Mouse (Mus musculus) T-cell, adult 66 days (primary cell): Measurements from ENCODE around the gene Slfn2. TPM values are rescaled to one million over a fixed set of nuclear protein-coding genes. Genes with fewer than 3 reads are reported as not detected.

Experiments
- total RNA-seq, 2 experiments: library from RNA; stranded (reverse); gene quantifications; 3 replicates in 1 of 2; 4 replicates in 1 of 2; pipeline ENCODE4 v1.2.4; 2023

Gene Slfn2
- total RNA-seq: 100 to 1,000 TPM; 201 to 232 TPM

GRCm38 (mm10) chr11:83064946-83065345, at the start of gene Slfn2:
Gene Slfn2, plus strand, starts transcription at chr11:83065112.

GRCm38 (mm10) chr11:83020621-83021020, 44.3 kb upstream of the Slfn2 start, which contains the start of gene Slfn8:
Gene Slfn8, minus strand, starts transcription at chr11:83020810.

GRCm38 (mm10) chr11:83116597-83117227, 51.8 kb downstream of the Slfn2 start, which contains the start of gene Slfn1:
Gene Slfn1, plus strand, starts transcription at chr11:83116849.

Other genes starting within 250 kb of the Slfn2 start
- 10 to 100 TPM; 17.9 to 22.8 TPM for gene Rffl, start 193.9 kb upstream of the Slfn2 start, total RNA-seq
- 10 to 100 TPM; 15.5 to 23.2 TPM for gene Rad51d, start 174.5 kb upstream of the Slfn2 start, total RNA-seq
- not detected for gene Fndc8, start 173.0 kb upstream of the Slfn2 start, total RNA-seq
- 100 to 1,000 TPM in 1 of 2 experiments, 10 to 100 TPM in 1; 93.7 to 101 TPM for gene Nle1, start 156.7 kb upstream of the Slfn2 start, total RNA-seq
- not detected for gene Unc45b, start 154.6 kb upstream of the Slfn2 start, total RNA-seq
- gene Slfn5, start 113.8 kb upstream of the Slfn2 start, total RNA-seq: 10 to 100 TPM; 58.9 to 70.8 TPM
- gene Slfn9, start 73.3 kb upstream of the Slfn2 start, total RNA-seq: 10 to 100 TPM; 22.4 to 23.2 TPM
- gene Slfn8, start 44.3 kb upstream of the Slfn2 start, total RNA-seq: 10 to 100 TPM; 55.0 to 55.9 TPM
- 100 to 1,000 TPM; 134 to 172 TPM for gene Slfn1, start 51.7 kb downstream of the Slfn2 start, total RNA-seq
- under 1 TPM; 0.82 to 0.86 TPM for gene Slfn4, start 110.1 kb downstream of the Slfn2 start, total RNA-seq
- 1 to 10 TPM; 7.6 to 8.4 TPM for gene Slfn3, start 126.2 kb downstream of the Slfn2 start, total RNA-seq
- gene Slfn14, start 221.6 kb downstream of the Slfn2 start, total RNA-seq: not detected
- 100 to 1,000 TPM in 1 of 2 experiments, 10 to 100 TPM in 1; 88.9 to 101 TPM for gene Ap2b1, start 233.9 kb downstream of the Slfn2 start, total RNA-seq
- gene Pex12, start 237.5 kb downstream of the Slfn2 start, total RNA-seq: 10 to 100 TPM; 11.1 to 15.0 TPM